Mouse (Mus musculus) heart, adult 2 months (tissue): ENCODE measurements around the gene Slc4a11.

ENCODE experiments used
- CTCF ChIP-seq: fragments of 200-600 bp; IDR thresholded peaks from 2 replicates; pipeline ENCODE4 v1.8.1; 2022; ENCODE audit warnings: antibody characterized with exemption, mild to moderate bottlenecking, moderate library complexity
- EP300 ChIP-seq: fragments of 200-500 bp; IDR thresholded peaks from 2 replicates; pipeline ENCODE4 v1.6.1; 2011; ENCODE audit warnings: low read depth, low read length, control low read depth; ENCODE audit not compliant: insufficient read depth
- POLR2A ChIP-seq: fragments of 200-500 bp; IDR thresholded peaks from 2 replicates; pipeline ENCODE4 v1.6.1; 2011; ENCODE audit warnings: mild to moderate bottlenecking, low read depth, low read length, control low read depth; ENCODE audit not compliant: insufficient read depth

DNA sequence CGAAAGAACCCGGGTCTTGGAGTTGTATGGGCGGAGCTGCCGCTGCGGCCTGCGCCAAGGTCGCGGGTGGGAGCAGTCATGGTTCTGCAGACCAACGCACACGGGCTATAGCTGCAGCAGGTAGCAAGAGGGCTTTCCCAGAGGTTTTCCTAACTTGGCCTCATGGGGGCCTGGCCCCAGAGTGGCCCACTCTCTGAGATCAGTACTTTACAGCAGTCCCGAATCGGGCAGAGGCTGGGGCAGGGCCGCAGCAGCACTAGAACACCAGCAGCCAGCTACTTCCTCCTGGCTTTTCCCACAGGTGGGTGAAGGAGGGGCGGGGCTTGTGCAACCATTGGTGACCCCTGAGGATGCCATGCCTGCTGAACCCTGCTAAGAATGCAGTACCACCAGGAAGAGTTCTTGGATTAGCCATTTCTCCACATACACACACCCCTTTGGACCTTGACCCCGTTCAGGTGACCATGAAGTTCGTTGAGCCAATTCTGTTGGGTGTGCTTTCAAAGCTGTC is 59.2 kb downstream of the Slc4a11 start:
- TF ChIP-seq EP300 (no peak), CTCF (no peak), POLR2A (no peak)
